Mouse (Mus musculus): Measurements from ENCODE around the gene Elovl2. TPM values are rescaled to one million over a fixed set of nuclear protein-coding genes. Genes with fewer than 3 reads are reported as not detected.
"Not testable (repeated sequence)": the region's sequence is repeated elsewhere in the genome, so short reads cannot be mapped to it uniquely, and the experiment has no call there.

Elovl2 gene
- polyA plus RNA-seq, 1 experiment = 2.3 TPM

DNA sequence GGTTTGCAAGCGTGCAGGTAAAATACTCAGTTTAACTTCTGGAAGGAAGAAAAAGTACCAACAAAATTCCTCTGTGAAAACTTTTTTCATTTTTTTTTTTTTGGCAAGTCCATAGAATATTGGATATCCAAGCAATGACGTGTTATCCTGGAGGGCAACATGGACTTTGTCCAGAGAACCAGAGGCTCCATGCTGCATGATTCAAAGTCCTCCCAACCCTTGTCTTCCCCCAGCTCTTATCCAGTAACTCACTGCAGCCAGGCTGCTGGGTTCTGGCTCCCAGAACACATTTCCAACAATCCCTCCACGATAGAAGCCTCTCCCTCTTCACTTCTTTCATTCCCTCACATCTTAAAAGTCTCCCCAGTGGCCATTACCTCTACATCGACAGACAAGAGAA lies 8.9 kb downstream of the Elovl2 start:
- Histone ChIP-seq H3K4me3 (replicated peaks; ENCODE audit: control insufficient read depth, low read depth, low read length) (no peak overlapping the region), H3K4me1 (ENCODE audit: control insufficient read depth, insufficient read depth, low read length) (no peaks in the 10 kb centered on the region), H3K27ac (ENCODE audit: control insufficient read depth, insufficient read depth, low read depth, low read length, poor library complexity) (no peak overlapping the region)
- TF ChIP-seq CTCF (IDR thresholded peaks at IDR 0.05; ENCODE audit: control insufficient read depth, insufficient read depth, low read length) = no peak
- no peak for TF ChIP-seq POLR2A (IDR thresholded peaks at IDR 0.05; ENCODE audit: borderline replicate concordance, control insufficient read depth, low read depth, low read length)
- WGBS = 76% methylated on average over 4 of the region's 4 CpGs

DNA sequence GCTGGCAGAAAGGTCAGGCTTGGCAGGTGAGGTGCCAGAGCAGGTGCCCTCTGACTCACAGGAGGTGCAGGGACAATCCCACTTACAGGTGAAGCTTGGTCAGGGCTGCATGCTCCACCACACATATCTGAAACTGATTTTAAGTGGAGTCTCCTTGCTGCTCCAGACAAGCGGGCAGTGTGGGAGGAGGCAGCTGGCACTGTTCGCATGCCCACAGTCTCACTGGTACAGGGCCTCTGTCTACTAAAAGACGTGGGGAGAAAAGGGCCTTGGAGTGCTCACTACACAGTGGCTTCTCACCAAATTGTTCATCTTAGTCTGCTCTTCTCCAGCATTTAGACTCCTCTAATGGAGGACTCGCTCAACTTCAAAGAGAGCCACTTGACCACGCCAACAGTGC lies 14.0 kb downstream of the Elovl2 start:
- Histone ChIP-seq H3K27ac (ENCODE audit: control insufficient read depth, insufficient read depth, low read depth, low read length, poor library complexity) (no peak overlapping the region), H3K4me3 (replicated peaks; ENCODE audit: control insufficient read depth, low read depth, low read length) (no peak overlapping the region), H3K4me1 (ENCODE audit: control insufficient read depth, insufficient read depth, low read length) (no peaks in the 10 kb centered on the region)
- 81% methylated on average over 5 of the region's 5 CpGs for WGBS
- no peak for TF ChIP-seq CTCF (IDR thresholded peaks at IDR 0.05; ENCODE audit: control insufficient read depth, insufficient read depth, low read length)
- TF ChIP-seq POLR2A (IDR thresholded peaks at IDR 0.05; ENCODE audit: borderline replicate concordance, control insufficient read depth, low read depth, low read length) = no peak

DNA sequence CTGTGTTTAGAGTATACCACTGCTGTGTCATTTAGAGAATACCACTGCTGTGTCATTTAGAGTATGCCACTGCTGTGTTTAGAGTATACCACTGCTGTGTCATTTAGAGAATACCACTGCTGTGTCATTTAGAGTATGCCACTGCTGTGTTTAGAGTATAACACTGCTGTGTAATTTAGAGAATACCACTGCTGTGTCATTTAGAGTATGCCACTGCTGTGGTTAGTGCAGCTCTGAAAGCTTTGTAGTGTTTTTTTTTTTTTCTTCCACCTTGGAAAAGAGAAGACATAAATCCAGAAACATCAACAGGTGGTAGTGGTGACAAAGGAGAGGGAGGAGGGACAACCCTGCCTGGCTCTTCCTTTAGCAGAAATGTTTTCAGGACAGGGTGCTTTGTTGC lies 14.6 kb downstream of the Elovl2 start:
- H3K4me3 ChIP-seq (replicated peaks; ENCODE audit: control insufficient read depth, low read depth, low read length); H3K27ac ChIP-seq (ENCODE audit: control insufficient read depth, insufficient read depth, low read depth, low read length, poor library complexity); H3K4me1 ChIP-seq (ENCODE audit: control insufficient read depth, insufficient read depth, low read length): not testable (repeated sequence)

DNA sequence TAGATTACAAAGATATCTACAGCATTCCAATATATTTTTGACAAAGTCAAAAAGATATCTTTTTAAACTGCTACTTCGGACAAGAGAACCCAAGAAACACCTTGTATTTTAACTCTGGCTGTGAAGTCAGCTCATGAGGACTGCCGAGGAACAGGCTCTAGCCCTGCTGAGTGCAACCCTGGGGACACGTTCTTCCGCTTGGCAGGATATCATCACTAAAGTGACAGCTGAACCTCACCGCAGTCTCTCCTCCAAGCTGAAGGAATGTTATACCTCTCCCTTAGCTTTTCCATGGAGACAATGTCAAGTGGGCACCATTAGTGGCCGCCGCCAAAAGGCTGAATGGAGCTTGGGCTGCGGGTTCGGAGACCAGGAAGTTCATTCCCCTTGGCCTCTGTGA lies 16.5 kb downstream of the Elovl2 start:
- Histone ChIP-seq H3K4me1 (ENCODE audit: control insufficient read depth, insufficient read depth, low read length) (no peaks in the 10 kb centered on the region), H3K4me3 (replicated peaks; ENCODE audit: control insufficient read depth, low read depth, low read length) (no peak overlapping the region), H3K27ac (ENCODE audit: control insufficient read depth, insufficient read depth, low read depth, low read length, poor library complexity) (no peak overlapping the region)
- TF ChIP-seq POLR2A (IDR thresholded peaks at IDR 0.05; ENCODE audit: borderline replicate concordance, control insufficient read depth, low read depth, low read length) (no peak), CTCF (IDR thresholded peaks at IDR 0.05; ENCODE audit: control insufficient read depth, insufficient read depth, low read length) (no peak)
- 82% methylated on average over 9 of the region's 9 CpGs for WGBS

DNA sequence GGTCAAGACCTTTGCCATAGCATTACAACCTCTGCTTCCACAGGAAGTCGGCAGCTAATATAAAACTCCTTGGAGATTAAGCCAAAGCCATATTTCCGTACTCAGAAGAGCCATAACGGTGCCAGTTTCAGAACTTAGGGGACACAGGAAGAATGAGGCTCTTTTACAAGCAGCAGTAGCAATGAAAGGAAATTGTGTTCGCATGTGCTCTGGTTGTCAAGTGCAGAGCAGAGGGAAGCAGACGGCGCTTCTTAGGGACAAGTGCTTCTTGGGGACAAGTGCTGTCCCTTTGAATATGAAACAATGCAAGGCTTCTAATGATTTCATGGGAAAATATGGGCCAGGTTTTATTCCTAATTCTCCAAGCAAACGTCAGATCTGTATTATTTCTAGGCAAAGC lies 16.9 kb downstream of the Elovl2 start:
- Histone ChIP-seq H3K27ac (ENCODE audit: control insufficient read depth, insufficient read depth, low read depth, low read length, poor library complexity) (no peak overlapping the region), H3K4me3 (replicated peaks; ENCODE audit: control insufficient read depth, low read depth, low read length) (no peak overlapping the region), H3K4me1 (ENCODE audit: control insufficient read depth, insufficient read depth, low read length) (no peaks in the 10 kb centered on the region)
- WGBS = 54% methylated on average over 7 of the region's 7 CpGs
- TF ChIP-seq POLR2A (IDR thresholded peaks at IDR 0.05; ENCODE audit: borderline replicate concordance, control insufficient read depth, low read depth, low read length) (no peak), CTCF (IDR thresholded peaks at IDR 0.05; ENCODE audit: control insufficient read depth, insufficient read depth, low read length) (no peak)

- TF ChIP-seq POLR2A (IDR thresholded peaks at IDR 0.05; ENCODE audit: borderline replicate concordance, control insufficient read depth, low read depth, low read length) = no peak
- no peak for TF ChIP-seq CTCF (IDR thresholded peaks at IDR 0.05; ENCODE audit: control insufficient read depth, insufficient read depth, low read length)
- 81% methylated on average over 2 of the region's 2 CpGs for WGBS
- Histone ChIP-seq H3K4me3 (replicated peaks; ENCODE audit: control insufficient read depth, low read depth, low read length) (no peak overlapping the region), H3K27ac (ENCODE audit: control insufficient read depth, insufficient read depth, low read depth, low read length, poor library complexity) (no peak overlapping the region), H3K4me1 (ENCODE audit: control insufficient read depth, insufficient read depth, low read length) (no peaks in the 10 kb centered on the region)
Observed at GRCm38 (mm10) chr13:41200861-41201260, 19.3 kb downstream of the Elovl2 start.

DNA sequence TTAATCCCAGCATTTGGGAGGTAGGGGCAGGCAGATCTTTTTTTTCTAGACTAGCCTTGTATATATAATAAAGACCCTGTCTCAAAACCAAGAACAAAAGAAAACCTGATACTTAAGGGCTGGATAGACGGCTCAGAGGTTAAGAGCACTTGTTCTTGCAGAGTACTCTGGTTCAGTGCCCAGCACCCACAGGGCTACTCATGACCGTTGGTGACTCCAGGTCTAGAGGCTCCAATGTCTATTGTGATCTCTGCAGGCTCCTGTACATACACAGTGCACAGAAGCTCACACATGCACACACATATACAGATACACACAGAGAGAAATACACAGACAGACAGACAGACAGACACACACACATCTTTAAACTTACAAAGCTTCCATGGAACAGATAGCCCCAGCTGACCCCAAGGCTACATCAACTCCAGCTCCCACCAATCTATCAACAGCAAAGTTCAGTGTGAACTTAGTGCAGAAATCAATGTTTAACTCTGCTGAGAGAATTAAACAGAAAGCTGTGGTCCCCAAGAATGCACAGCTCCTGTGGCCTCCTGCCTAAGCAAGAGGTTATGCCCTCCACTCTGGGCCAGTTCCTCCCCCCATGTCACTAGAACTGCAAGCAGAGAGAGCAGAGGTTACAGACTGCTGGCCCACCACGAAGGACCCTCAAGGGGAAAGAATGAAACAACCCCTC lies 24.4 kb downstream of the Elovl2 start:
- no peak for TF ChIP-seq POLR2A (IDR thresholded peaks at IDR 0.05; ENCODE audit: borderline replicate concordance, control insufficient read depth, low read depth, low read length)
- TF ChIP-seq CTCF (IDR thresholded peaks at IDR 0.05; ENCODE audit: control insufficient read depth, insufficient read depth, low read length) = no peak
- no peak overlapping the region for H3K4me3 ChIP-seq (replicated peaks; ENCODE audit: control insufficient read depth, low read depth, low read length)
- no peak overlapping the region for H3K27ac ChIP-seq (ENCODE audit: control insufficient read depth, insufficient read depth, low read depth, low read length, poor library complexity)
- no peaks in the 10 kb centered on the region for H3K4me1 ChIP-seq (ENCODE audit: control insufficient read depth, insufficient read depth, low read length)
- WGBS = 62% methylated on average over 3 of the region's 3 CpGs

GRCm38 (mm10) chr13:41187886-41188285 lies 32.3 kb downstream of the Elovl2 start:
- Histone ChIP-seq H3K27ac (ENCODE audit: control insufficient read depth, insufficient read depth, low read depth, low read length, poor library complexity) (no peak overlapping the region), H3K4me3 (replicated peaks; ENCODE audit: control insufficient read depth, low read depth, low read length) (no peak overlapping the region), H3K4me1 (ENCODE audit: control insufficient read depth, insufficient read depth, low read length) (no peaks in the 10 kb centered on the region)
- TF ChIP-seq CTCF (IDR thresholded peaks at IDR 0.05; ENCODE audit: control insufficient read depth, insufficient read depth, low read length) (no peak), POLR2A (IDR thresholded peaks at IDR 0.05; ENCODE audit: borderline replicate concordance, control insufficient read depth, low read depth, low read length) (no peak)
- WGBS = 83% methylated on average over 6 of the region's 6 CpGs

DNA sequence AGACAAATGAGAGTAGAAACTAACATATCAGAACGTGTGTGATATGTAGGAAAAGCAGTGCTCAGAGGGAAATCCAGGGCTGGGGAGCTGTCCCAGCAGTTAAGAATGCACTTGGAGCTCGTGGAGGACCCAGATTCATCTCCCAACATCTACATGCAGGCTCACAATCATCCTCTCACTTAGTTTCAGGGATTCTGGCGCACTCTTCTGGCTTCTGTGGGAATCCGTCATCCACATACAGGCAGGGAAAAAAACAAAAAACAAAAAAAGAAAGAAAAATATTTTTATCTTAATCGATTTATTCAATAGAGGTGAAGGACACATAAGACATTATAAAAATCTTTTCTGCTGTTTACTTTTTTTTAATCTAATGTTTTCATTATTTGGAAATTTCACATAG lies 61.8 kb downstream of the Elovl2 start:
- WGBS = 62% methylated on average over 5 of the region's 5 CpGs
- no peak overlapping the region for H3K27ac ChIP-seq (ENCODE audit: control insufficient read depth, insufficient read depth, low read depth, low read length, poor library complexity)
- TF ChIP-seq POLR2A (IDR thresholded peaks at IDR 0.05; ENCODE audit: borderline replicate concordance, control insufficient read depth, low read depth, low read length) (no peak), CTCF (IDR thresholded peaks at IDR 0.05; ENCODE audit: control insufficient read depth, insufficient read depth, low read length) (no peak)
- no peaks in the 10 kb centered on the region for H3K4me1 ChIP-seq (ENCODE audit: control insufficient read depth, insufficient read depth, low read length)
- no peak overlapping the region for H3K4me3 ChIP-seq (replicated peaks; ENCODE audit: control insufficient read depth, low read depth, low read length)
